Mouse (Mus musculus) midbrain, embryonic 15.5 days (tissue): ENCODE measurements around the gene Platr17. TPM values are rescaled to one million over a fixed set of nuclear protein-coding genes. Genes with fewer than 3 reads are reported as not detected.
A peak's percentile ranks its signal among the peaks of the same experiment; 100 is the strongest.

Source experiments
- ATAC-seq: fragments of 200-750 bp; cut with Nextera tagmentation; replicated peaks from 2 replicates; pipeline ENCODE4 v1.8.0; 2017; ENCODE audit warnings: moderate TSS enrichment
- H3K27ac ChIP-seq: fragments of 300-500 bp; sonication (generic); 2 replicates; pipeline ENCODE4 v1.5.1; 2015; ENCODE audit warnings: mild to moderate bottlenecking, inconsistent platforms
- H3K27me3 ChIP-seq: fragments of 300-500 bp; sonication (generic); replicated peaks from 2 replicates; pipeline ENCODE4 v1.6.1; 2015; ENCODE audit warnings: inconsistent platforms
- H3K36me3 ChIP-seq: fragments of 300-500 bp; sonication (generic); replicated peaks from 2 replicates; pipeline ENCODE4 v1.6.1; 2015; ENCODE audit warnings: inconsistent platforms
- H3K4me1 ChIP-seq: fragments of 300-500 bp; sonication (generic); 2 replicates; pipeline ENCODE4 v1.6.1; 2015; ENCODE audit warnings: inconsistent platforms
- H3K4me2 ChIP-seq: fragments of 300-500 bp; sonication (generic); 2 replicates; pipeline ENCODE4 v1.6.1; 2015; ENCODE audit warnings: inconsistent platforms, mild to moderate bottlenecking, moderate library complexity
- H3K4me3 ChIP-seq: fragments of 300-500 bp; sonication (generic); 2 replicates; pipeline ENCODE4 v1.5.1; 2015; ENCODE audit warnings: mild to moderate bottlenecking, inconsistent platforms
- H3K9ac ChIP-seq: fragments of 300-500 bp; sonication (generic); 2 replicates; pipeline ENCODE4 v1.6.1; 2015; ENCODE audit warnings: mild to moderate bottlenecking, inconsistent platforms
- H3K9me3 ChIP-seq: fragments of 300-500 bp; sonication (generic); 2 replicates; pipeline ENCODE4 v1.6.1; 2016; ENCODE audit warnings: inconsistent platforms
- WGBS: fragments of 180-500 bp; shearing (Covaris S2); methylation state at CpG from one replicate; pipeline ENCODE4 v1.1.7; 2015; ENCODE audit warnings: mixed read lengths; 5-methylcytosine and 5-hydroxymethylcytosine counted together
- polyA plus RNA-seq: library from polyadenylated mRNA; unstranded; fragments of >200 nt; fragmentation: Nextera tagmentation; extraction: Ambion mirVana; gene quantifications from 2 replicates; pipeline ENCODE4 v1.2.1, GENCODE M21; 2015

Platr17 gene
- polyA plus RNA-seq, 1 experiment from 2014 or later: 0.50 TPM

- WGBS: 75% methylated on average over 31 of the region's 31 CpGs
- peak overlapping the region; percentile 45; the same call in 1 of the 2 replicates for H3K9ac ChIP-seq
- peaks cover 14% of the 10 kb centered on the region for H3K36me3 ChIP-seq
- no peak for ATAC-seq
- H3K9me3 ChIP-seq: no peaks in the 10 kb centered on the region
- H3K4me1 ChIP-seq: peaks cover 47% of the 10 kb centered on the region
- no peak overlapping the region for H3K27ac ChIP-seq
- peak overlapping the region; percentile 56 for H3K4me3 ChIP-seq
- H3K4me2 ChIP-seq: peak overlapping the region; percentile 74
- H3K27me3 ChIP-seq: no peaks in the 10 kb centered on the region
Observed at GRCm38 (mm10) chr17:33916847-33917655, 12.1 kb downstream of the Platr17 start.

- Histone ChIP-seq H3K27ac (no peak overlapping the region), H3K4me1 (peaks cover 44% of the 10 kb centered on the region), H3K27me3 (no peaks in the 10 kb centered on the region), H3K9ac (no peak overlapping the region), H3K9me3 (no peaks in the 10 kb centered on the region), H3K4me3 (no peak overlapping the region), H3K36me3 (peaks cover 10% of the 10 kb centered on the region; the same call in 1 of the 2 replicates), H3K4me2 (no peak overlapping the region)
- 85% methylated on average over 18 of the region's 18 CpGs for WGBS
- ATAC-seq: no peak
Observed at GRCm38 (mm10) chr17:33917656-33918292, 12.8 kb downstream of the Platr17 start.

GRCm38 (mm10) chr17:33918293-33919203, 13.6 kb downstream of the Platr17 start:
- H3K4me1 ChIP-seq: peaks cover 44% of the 10 kb centered on the region
- H3K4me3 ChIP-seq: peak overlapping the region; percentile 32; the same call in 1 of the 2 replicates

GRCm38 (mm10) chr17:33919351-33920281, 14.7 kb downstream of the Platr17 start:
- Histone ChIP-seq H3K27ac (peak overlapping the region; percentile 49; the same call in 1 of the 2 replicates), H3K27me3 (no peaks in the 10 kb centered on the region), H3K4me3 (peak overlapping the region; percentile 32), H3K4me2 (peak overlapping the region; percentile 56), H3K9ac (peak overlapping the region; percentile 37), H3K9me3 (no peaks in the 10 kb centered on the region), H3K36me3 (no peaks in the 10 kb centered on the region; the same call in 1 of the 2 replicates), H3K4me1 (peaks cover 44% of the 10 kb centered on the region)
- no peak for ATAC-seq
- 1% methylated on average over 52 of the region's 52 CpGs for WGBS

More at GRCm38 (mm10) chr17:33918293-33919203, 13.6 kb downstream of the Platr17 start:
- WGBS: 62% methylated on average over 37 of the region's 37 CpGs
- Histone ChIP-seq H3K9ac (peak overlapping the region; percentile 37; the same call in 1 of the 2 replicates), H3K27me3 (no peaks in the 10 kb centered on the region), H3K9me3 (no peaks in the 10 kb centered on the region), H3K4me2 (peak overlapping the region; percentile 56), H3K27ac (no peak overlapping the region), H3K36me3 (peaks cover 9% of the 10 kb centered on the region; the same call in 1 of the 2 replicates)
- ATAC-seq: no peak

- Histone ChIP-seq H3K4me3 (peak overlapping the region; percentile 32), H3K4me1 (peaks cover 35% of the 10 kb centered on the region), H3K4me2 (peak overlapping the region; percentile 56), H3K9me3 (no peaks in the 10 kb centered on the region), H3K27ac (peak overlapping the region; percentile 49; the same call in 1 of the 2 replicates), H3K9ac (peak overlapping the region; percentile 37), H3K27me3 (no peaks in the 10 kb centered on the region), H3K36me3 (no peaks in the 10 kb centered on the region)
- WGBS: 1% methylated on average over 36 of the region's 36 CpGs
- no peak for ATAC-seq
Observed at GRCm38 (mm10) chr17:33920282-33921097, 15.6 kb downstream of the Platr17 start.

GRCm38 (mm10) chr17:33921361-33921760, 16.4 kb downstream of the Platr17 start:
- no peak overlapping the region for H3K9ac ChIP-seq
- no peaks in the 10 kb centered on the region for H3K36me3 ChIP-seq
- no peaks in the 10 kb centered on the region for H3K9me3 ChIP-seq
- no peak overlapping the region for H3K27ac ChIP-seq
- WGBS: 91% methylated on average over 7 of the region's 7 CpGs
- no peak overlapping the region for H3K4me2 ChIP-seq
- no peak overlapping the region for H3K4me3 ChIP-seq
- H3K4me1 ChIP-seq: peaks cover 34% of the 10 kb centered on the region
- ATAC-seq: no peak
- no peaks in the 10 kb centered on the region for H3K27me3 ChIP-seq

- Histone ChIP-seq H3K4me1 (peaks cover 24% of the 10 kb centered on the region), H3K36me3 (no peaks in the 10 kb centered on the region), H3K4me3 (no peak overlapping the region), H3K9me3 (no peaks in the 10 kb centered on the region), H3K9ac (no peak overlapping the region), H3K27me3 (no peaks in the 10 kb centered on the region), H3K4me2 (no peak overlapping the region), H3K27ac (no peak overlapping the region)
- no peak for ATAC-seq
- 85% methylated on average over 10 of the region's 10 CpGs for WGBS
Observed at GRCm38 (mm10) chr17:33924577-33925283, 19.8 kb downstream of the Platr17 start.

GRCm38 (mm10) chr17:33925406-33926116, 20.6 kb downstream of the Platr17 start:
- ATAC-seq: no peak
- Histone ChIP-seq H3K27me3 (no peaks in the 10 kb centered on the region), H3K4me3 (no peak overlapping the region), H3K9ac (no peak overlapping the region), H3K36me3 (no peaks in the 10 kb centered on the region), H3K9me3 (no peaks in the 10 kb centered on the region), H3K4me1 (peaks cover 18% of the 10 kb centered on the region), H3K4me2 (no peak overlapping the region), H3K27ac (no peak overlapping the region)
- 77% methylated on average over 21 of the region's 21 CpGs for WGBS

- no peak for ATAC-seq
- Histone ChIP-seq H3K9me3 (no peaks in the 10 kb centered on the region), H3K9ac (no peak overlapping the region)
Observed at GRCm38 (mm10) chr17:33926207-33926932, 21.4 kb downstream of the Platr17 start.

More at GRCm38 (mm10) chr17:33926207-33926932, 21.4 kb downstream of the Platr17 start:
- H3K36me3 ChIP-seq: no peaks in the 10 kb centered on the region
- H3K4me2 ChIP-seq: no peak overlapping the region
- peaks cover 24% of the 10 kb centered on the region for H3K4me1 ChIP-seq
- no peak overlapping the region for H3K4me3 ChIP-seq
- H3K27ac ChIP-seq: no peak overlapping the region
- no peaks in the 10 kb centered on the region for H3K27me3 ChIP-seq
- 70% methylated on average over 17 of the region's 17 CpGs for WGBS
